Mouse (Mus musculus): ENCODE results near the gene Crybg1. TPM values are rescaled to one million over a fixed set of nuclear protein-coding genes. Genes with fewer than 3 reads are reported as not detected.

Gene Crybg1
- total RNA-seq, 2 experiments from 2014 or later: 1.1 to 1.3 TPM

- DNase-seq: no peak
Measured at GRCm38 (mm10) chr10:44091757-44092156, 56.9 kb downstream of the Crybg1 start.

GRCm38 (mm10) chr10:44080351-44080750, 68.3 kb downstream of the Crybg1 start:
- no peak for DNase-seq

DNA sequence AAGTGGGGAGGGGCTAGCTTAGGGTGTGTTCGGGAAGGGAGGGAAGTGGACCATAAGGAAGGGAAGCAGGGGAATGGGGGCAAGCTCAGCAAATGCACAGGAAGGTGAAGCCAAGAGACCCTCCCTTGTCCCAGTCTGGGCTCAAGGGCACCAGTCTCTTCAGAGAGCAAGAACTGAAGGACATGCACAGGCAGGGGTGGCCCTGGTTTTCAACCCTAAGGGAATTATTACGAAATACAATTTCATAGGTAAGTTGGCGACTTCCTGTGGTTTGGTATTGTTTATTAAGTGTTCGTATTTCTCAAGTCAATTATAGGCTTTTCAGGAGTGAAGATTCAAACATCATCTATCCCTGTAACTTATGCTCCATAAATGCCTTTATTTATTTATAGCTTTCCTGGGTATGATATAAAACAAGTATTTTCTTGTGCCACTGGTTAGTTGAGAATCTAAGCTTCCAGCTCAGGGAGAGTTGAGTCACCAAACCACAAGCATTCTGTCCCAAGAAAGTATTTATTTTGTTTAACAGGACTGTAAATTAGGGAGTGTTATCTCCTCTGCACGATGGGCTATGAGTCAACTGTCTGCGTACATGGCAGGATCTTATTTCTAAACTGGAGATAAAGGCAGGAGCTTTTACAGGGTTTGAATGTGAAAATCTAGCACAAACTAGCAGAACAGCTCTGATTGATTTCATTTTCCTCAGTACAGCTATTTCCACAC, 69.7 kb downstream of the Crybg1 start:
- DNase-seq: peak; percentile 36 to 39

- peak; percentile 56 to 73 for DNase-seq
Measured at GRCm38 (mm10) chr10:44071095-44071494, 77.6 kb downstream of the Crybg1 start.

DNA sequence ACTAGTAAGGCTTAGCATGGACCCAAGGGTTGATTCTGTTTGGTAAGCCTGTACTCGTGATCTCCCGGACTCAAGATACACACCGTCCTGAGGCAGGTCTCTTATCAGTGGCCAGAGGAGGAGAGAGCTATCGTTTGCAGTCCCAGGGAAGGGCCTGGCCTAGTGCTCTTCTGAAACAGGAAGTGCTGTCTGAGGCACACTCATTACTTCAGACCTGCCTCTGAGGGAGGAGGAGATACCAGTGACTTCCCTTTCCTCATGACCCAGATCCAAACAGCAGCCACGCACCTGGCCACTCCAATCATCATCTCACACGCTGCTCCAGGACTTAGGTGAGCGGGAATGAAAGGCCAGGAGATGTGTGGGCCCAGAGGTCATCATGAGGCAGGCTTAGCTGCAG, 79.5 kb downstream of the Crybg1 start:
- DNase-seq: no peak

GRCm38 (mm10) chr10:44065848-44066360, 82.7 kb downstream of the Crybg1 start:
- DNase-seq: no peak

DNA sequence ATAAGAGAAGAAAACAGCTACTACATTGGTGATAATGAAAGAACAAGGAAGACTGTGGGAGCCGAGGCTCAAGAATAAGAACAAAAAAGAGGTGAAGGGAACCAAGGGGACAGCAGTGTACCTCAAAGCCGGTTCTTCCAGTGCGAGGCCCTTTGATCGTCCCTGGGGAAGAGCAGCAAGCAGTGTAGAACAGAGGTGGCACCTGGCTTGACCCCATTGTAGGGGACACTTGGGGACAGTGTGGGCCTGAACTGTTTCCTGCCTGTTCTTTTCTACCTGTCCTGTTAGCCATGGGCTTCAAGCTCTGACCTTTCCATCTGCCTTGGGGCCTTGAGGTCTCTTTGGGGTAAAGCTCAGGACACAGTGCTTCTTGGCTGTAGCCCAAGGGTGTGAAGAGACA, 85.7 kb downstream of the Crybg1 start:
- no peak for DNase-seq

GRCm38 (mm10) chr10:44050913-44051312, 97.7 kb downstream of the Crybg1 start:
- no peak for DNase-seq

GRCm38 (mm10) chr10:44044727-44045126, 103.9 kb downstream of the Crybg1 start:
- DNase-seq: peak in 1 of 2 experiments; percentile 15

DNA sequence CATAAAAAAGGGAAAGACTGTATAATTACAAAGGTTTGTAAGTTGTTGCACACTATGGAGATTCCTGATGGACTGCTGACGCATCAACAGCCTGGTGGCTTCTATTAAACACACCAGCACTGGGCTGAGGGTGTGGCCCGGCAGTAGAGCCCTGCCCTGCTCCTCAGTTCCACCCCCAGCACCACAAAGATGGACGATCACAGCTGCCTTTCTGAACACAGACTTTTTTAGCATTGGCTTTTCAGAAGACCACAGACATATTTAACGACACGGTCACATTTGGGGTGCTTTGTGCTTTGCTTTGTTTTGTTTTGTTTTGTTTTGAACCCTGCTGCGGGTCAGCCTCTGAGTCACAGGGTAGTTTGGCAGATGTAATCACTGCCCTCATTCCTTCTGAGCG, 105.0 kb downstream of the Crybg1 start:
- DNase-seq: peak; percentile 15 to 22

GRCm38 (mm10) chr10:44039185-44039584, 109.5 kb downstream of the Crybg1 start:
- DNase-seq: no peak

DNA sequence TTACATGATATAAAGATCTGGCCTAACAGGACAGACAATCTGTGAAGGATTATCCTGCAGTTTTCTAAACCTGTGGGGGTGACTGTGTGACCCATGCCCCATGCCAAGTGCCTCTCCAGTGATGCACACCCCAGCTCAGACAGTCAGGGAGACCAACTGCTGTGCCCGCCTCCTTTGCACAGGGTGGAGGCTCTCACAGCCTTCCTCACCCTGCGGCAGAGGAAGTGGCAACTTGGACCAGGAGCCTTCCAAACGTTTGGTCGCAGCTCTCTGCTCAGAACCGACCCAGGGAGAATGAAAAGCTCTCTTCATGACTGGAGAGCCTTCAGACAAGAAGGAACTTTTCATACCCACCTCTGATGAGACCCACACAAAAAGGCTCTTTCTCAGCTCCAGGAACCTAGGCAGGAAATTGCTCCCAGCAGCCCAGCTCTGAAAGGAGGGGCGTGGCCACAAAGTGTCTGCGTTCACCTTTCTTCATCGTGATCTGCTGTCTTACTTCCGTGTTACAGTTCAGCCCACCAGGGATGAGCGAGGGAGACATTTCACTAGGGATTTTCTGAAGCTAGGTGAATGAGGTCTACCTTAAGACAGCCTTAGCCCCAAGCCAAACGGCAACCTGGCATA, 110.6 kb downstream of the Crybg1 start:
- DNase-seq: no peak

DNA sequence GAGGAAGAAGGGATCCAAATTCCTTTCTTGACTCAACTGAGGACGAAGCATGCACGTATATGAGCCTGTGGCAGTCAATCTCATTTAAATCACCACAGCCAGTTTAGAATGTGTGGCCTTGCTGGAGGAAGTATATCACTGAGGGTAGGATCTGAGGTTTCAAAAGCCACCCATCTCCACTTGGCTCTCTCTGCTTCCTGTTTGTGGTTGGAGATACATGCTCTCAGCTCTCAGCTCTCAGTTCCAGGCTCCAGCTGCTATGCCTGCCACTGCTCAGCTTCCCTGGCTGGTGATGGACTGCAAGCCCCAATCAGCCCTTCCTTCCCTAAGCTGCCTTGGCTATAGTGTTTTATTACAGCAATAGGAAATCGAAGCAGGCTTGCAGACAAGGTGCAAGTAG, 119.1 kb downstream of the Crybg1 start:
- DNase-seq: no peak

DNA sequence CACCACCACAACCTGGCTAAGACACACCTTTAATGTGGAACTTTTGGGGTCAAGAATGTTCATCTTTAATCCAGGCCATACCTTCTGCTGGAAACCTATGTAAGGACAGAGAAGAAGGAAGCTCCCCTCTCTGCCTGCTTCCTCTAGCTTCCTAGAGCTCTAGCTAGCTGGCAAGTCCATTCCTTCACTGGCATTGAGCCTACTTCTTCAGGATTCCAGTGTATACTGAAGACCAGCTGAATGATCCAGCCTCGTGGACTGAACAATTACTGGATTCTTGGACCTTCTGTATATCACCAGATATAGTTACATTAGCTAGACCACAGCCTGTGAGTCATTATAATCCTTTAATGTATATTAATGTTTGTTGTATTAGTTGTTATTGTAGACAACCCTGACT, 121.4 kb downstream of the Crybg1 start:
- DNase-seq: no peak

DNA sequence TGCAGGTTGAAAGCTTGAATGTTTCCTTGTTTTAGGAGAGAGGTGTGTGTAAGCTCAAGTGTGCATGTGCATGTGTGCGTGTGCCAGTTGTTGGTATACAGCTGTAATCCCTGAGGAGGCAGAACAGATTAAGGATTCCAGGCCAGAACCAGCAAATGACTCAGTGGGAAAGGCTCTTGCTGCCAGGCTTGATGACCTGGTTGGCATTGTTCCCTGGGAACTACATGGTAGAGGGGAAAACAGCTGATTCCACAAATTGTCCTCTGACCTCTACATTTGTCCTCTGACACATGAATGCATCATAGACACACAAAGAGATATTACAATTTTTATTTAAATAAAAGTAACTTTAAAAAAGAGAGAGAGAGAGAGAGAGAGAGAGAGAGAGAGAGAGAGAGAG, 122.5 kb downstream of the Crybg1 start:
- DNase-seq: peak; percentile 64 to 65

- no peak for DNase-seq
Measured at GRCm38 (mm10) chr10:44024705-44025104, 123.9 kb downstream of the Crybg1 start.

DNA sequence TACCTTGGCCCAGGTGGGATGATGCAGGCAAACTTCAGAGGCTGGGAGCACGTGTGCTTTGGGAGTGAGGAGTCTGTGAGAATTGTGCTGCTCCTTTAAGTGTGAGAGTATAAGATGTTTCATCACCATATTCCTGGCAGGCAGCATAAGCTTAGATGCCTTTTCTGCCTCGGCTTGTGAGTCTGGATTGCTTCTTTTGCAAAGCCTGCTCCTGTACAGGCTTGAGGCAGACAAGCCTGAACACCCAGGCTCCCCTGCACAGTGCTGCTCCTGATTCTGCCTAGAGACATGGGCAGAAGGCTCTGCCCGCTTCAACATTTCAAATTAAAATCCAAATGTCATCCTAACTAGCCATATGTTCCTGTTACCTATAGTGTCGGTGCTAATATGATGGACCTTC, 128.5 kb downstream of the Crybg1 start:
- DNase-seq: no peak

DNA sequence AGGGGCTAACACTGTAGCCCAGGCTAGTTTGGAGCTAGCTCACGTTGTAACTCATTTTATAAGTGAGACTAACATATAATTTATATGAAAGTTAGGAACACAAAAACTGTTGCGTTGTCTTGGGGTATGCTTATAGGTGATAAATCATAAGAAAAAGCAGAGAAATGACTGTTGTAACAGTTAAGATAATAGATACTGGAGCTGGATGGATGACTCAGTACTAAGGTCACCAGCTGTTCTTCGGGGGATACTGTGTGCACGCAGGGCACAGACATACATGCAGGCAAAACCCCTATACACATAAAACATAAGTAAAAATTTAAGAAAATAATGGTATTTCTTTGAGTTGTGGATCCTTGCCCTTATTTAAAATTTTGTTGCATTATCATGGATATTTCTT, 130.1 kb downstream of the Crybg1 start:
- DNase-seq: no peak

DNA sequence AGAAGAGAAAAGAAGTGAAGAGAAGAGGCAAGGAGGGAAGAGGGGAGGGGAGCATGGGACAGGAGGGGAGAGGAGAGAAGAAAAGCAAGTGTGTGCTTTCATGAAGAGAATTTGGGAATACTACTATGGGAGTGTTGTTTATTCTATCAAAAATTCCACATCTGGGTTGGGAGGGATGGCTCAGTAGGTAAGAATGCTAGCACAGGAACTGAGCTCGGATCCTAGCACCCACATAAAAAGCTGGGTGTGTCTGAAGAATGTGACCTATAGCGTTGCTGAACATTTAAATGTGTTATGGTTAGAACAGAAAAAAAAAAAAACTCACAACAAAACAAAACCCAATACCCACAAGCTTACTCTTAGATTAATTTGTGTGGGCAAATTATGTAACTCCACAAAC, 133.0 kb downstream of the Crybg1 start:
- no peak for DNase-seq

DNA sequence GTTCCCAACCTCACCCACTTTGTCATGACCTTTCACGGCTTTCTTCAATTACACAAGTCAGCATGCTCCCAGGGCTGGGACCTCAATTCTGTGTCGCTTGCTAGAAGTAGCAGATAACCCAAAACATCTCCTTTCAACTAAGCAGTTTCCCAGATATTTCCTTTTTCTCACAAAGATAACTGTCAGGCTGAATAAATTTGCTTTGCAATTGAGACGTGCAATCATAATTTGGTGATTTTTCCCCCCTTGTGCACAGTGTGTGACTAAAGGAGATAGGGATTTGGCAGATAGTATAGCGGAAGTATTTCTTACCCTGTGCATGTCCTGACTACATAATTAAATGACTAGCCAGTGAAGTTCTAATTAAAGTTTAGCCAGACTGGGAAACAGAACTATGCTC, 134.8 kb downstream of the Crybg1 start:
- DNase-seq: no peak

DNA sequence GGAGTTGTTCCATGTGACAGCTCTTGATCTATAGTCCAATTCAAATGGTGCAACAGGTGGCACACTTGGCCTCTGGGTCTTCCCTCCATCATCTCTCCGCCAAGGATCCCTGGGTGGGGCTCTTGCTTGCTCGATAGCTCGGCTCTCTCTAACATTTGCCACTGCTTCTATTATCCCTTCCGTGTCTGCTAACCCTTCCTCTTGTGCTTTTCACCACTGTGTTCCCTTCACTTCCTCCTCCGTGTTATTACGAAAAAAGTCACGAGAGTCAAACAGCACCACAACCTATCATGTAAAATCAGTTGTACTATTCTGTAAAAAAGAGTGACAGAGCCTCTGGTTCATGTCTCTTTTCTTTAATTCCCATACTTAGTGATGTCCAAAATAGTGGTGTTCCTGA, 137.2 kb downstream of the Crybg1 start:
- no peak for DNase-seq

GRCm38 (mm10) chr10:44008808-44009207, 139.8 kb downstream of the Crybg1 start:
- DNase-seq: no peak

DNA sequence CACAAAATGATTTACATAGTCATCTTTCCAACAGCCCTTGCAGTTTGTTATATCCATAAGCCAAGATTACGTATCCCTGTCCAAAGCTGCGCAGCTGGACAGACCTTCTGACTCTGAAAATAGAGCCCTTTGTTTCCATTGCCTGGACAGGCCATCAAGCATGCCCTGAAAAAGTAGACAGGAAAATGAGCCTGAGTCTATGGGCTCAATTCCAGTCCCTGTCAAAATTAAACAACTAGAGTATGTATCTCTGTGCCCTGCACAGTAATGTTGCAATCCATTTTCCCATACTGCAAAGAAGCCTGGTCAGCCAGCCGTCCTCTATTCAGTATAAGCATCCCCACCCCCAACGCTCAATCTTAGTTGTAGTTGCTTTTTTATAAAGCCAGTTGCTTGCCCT, 141.8 kb downstream of the Crybg1 start:
- no peak for DNase-seq

All from adrenal gland, postnatal 36 days (tissue).